Mouse (Mus musculus): Measurements from ENCODE around the gene Gm12117. TPM values are rescaled to one million over a fixed set of nuclear protein-coding genes. Genes with fewer than 3 reads are reported as not detected.

The Gm12117 gene
- not detected in 2 replicates for polyA plus RNA-seq (2015; fragmentation: Nextera tagmentation; extraction: Ambion mirVana)

GRCm38 (mm10) chr11:33276637-33277036 is at the start of gene Gm12117:
TSS of gene Gm12117 (minus strand) at chr11:33276737.
- no peak for ATAC-seq (ENCODE audit: insufficient read depth, low FRiP score)
- no peaks in the 10 kb centered on the region for H3K9me3 ChIP-seq (replicated peaks; ENCODE audit: control insufficient read depth, low read length)
- WGBS: 93% methylated on average over 3 of the region's 3 CpGs
- H3K4me3 ChIP-seq (replicated peaks; ENCODE audit: low read length): no peak within 1 kb of the TSS
- H3K9ac ChIP-seq (ENCODE audit: low read length): no peak within 1 kb of the TSS
- no peak within 1 kb of the TSS for H3K4me2 ChIP-seq (ENCODE audit: low read depth, low read length)
- no peaks in the 10 kb centered on the region for H3K4me1 ChIP-seq (ENCODE audit: control insufficient read depth, insufficient read depth, low read length)
- no peaks in the 10 kb centered on the region for H3K27me3 ChIP-seq (ENCODE audit: control insufficient read depth, insufficient read depth, low read length)
- no peak within 1 kb of the TSS for H3K27ac ChIP-seq (ENCODE audit: low read length)
- H3K36me3 ChIP-seq (ENCODE audit: control insufficient read depth, insufficient read depth, low read length): no peaks in the 10 kb centered on the region

DNA sequence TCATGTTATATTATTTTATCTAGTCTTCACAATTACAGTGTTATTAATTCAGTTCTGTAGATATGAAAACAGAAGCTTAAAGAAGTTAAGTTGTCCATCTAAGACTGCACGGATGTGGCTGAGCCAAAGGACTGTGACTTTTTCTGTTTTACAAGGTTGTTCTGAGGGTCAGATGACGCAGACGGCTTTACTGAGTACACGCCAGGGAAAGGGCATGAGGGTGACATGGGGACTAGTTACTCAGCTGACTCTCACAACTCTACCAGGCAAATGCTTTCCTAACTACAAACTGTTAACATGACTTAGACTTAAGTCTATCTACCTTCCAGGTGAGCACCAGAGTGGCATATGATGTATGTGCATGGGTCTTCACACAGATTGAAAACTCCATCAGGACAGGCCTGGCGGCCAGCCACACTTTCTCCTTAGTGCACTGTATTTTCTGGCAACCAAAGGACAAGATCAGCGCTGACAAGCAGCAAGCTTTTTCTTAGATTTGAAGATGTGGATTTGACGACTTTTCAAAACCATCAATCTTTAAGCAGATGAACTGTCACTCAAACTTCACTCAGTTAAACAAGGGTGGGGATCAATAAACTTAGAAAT is 42.6 kb upstream of the Gm12117 start:
- no peak for ATAC-seq (ENCODE audit: insufficient read depth, low FRiP score)
- Histone ChIP-seq H3K4me2 (ENCODE audit: low read depth, low read length) (no peak overlapping the region), H3K4me3 (replicated peaks; ENCODE audit: low read length) (no peak overlapping the region), H3K9ac (ENCODE audit: low read length) (no peak overlapping the region), H3K9me3 (replicated peaks; ENCODE audit: control insufficient read depth, low read length) (no peaks in the 10 kb centered on the region), H3K27ac (ENCODE audit: low read length) (no peak overlapping the region), H3K27me3 (ENCODE audit: control insufficient read depth, insufficient read depth, low read length) (no peaks in the 10 kb centered on the region), H3K4me1 (ENCODE audit: control insufficient read depth, insufficient read depth, low read length) (no peaks in the 10 kb centered on the region), H3K36me3 (ENCODE audit: control insufficient read depth, insufficient read depth, low read length) (no peaks in the 10 kb centered on the region)
- WGBS: 72% methylated on average over 7 of the region's 7 CpGs

- no peak overlapping the region for H3K27ac ChIP-seq (ENCODE audit: low read length)
- H3K27me3 ChIP-seq (ENCODE audit: control insufficient read depth, insufficient read depth, low read length): no peaks in the 10 kb centered on the region
- H3K9ac ChIP-seq (ENCODE audit: low read length): no peak overlapping the region
- no peaks in the 10 kb centered on the region for H3K4me1 ChIP-seq (ENCODE audit: control insufficient read depth, insufficient read depth, low read length)
- no peaks in the 10 kb centered on the region for H3K9me3 ChIP-seq (replicated peaks; ENCODE audit: control insufficient read depth, low read length)
- H3K36me3 ChIP-seq (ENCODE audit: control insufficient read depth, insufficient read depth, low read length): no peaks in the 10 kb centered on the region
- no peak overlapping the region for H3K4me3 ChIP-seq (replicated peaks; ENCODE audit: low read length)
- no peak overlapping the region for H3K4me2 ChIP-seq (ENCODE audit: low read depth, low read length)
- ATAC-seq (ENCODE audit: insufficient read depth, low FRiP score): no peak
- 51% methylated on average over 4 of the region's 4 CpGs for WGBS
Measured at GRCm38 (mm10) chr11:33309566-33309965, 33.0 kb upstream of the Gm12117 start.

DNA sequence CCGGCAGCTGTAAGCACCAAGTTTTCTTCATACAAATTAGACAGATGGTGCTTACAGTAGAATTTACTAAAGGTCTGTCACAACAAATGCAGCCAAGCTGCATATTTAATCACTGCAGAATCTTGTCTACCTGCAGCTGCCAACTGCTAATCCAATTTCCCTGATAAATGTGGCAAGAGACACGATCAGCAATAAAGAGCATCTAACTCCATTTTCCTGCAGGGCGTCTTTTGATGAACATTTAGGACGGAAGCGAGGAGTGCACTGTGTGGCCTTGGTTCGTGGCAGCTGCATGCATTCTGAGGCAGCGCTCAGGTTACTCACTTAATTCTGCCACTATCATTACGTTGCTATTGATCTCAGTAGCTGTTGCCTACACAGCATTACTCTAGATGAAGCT is 24.3 kb upstream of the Gm12117 start:
- Histone ChIP-seq H3K4me2 (ENCODE audit: low read depth, low read length) (no peak overlapping the region), H3K36me3 (ENCODE audit: control insufficient read depth, insufficient read depth, low read length) (no peaks in the 10 kb centered on the region), H3K4me1 (ENCODE audit: control insufficient read depth, insufficient read depth, low read length) (no peaks in the 10 kb centered on the region), H3K27ac (ENCODE audit: low read length) (no peak overlapping the region), H3K9me3 (replicated peaks; ENCODE audit: control insufficient read depth, low read length) (no peaks in the 10 kb centered on the region), H3K27me3 (ENCODE audit: control insufficient read depth, insufficient read depth, low read length) (no peaks in the 10 kb centered on the region), H3K4me3 (replicated peaks; ENCODE audit: low read length) (no peak overlapping the region), H3K9ac (ENCODE audit: low read length) (no peak overlapping the region)
- ATAC-seq (ENCODE audit: insufficient read depth, low FRiP score): no peak
- 54% methylated on average over 8 of the region's 8 CpGs for WGBS

DNA sequence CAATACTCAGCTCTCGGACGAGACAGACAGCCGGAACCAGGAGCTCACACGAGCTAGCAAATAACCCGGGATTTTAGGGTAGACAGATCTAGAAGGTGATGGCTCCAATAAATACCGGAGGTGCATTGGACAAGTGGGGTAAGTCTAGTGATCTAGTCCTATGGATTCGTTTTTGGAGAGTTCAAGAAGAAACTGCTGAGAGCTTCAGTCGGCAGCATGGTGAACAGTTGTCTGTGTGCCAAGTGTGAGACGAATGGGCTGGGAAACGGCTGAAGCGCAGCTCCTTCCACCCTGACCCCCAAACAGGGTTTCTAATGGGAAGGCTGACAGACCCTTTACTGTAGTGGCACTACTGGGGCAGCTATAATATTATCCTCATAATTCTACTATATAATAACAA is 22.8 kb upstream of the Gm12117 start:
- Histone ChIP-seq H3K4me3 (replicated peaks; ENCODE audit: low read length) (no peak overlapping the region), H3K4me2 (ENCODE audit: low read depth, low read length) (no peak overlapping the region), H3K27me3 (ENCODE audit: control insufficient read depth, insufficient read depth, low read length) (no peaks in the 10 kb centered on the region), H3K36me3 (ENCODE audit: control insufficient read depth, insufficient read depth, low read length) (no peaks in the 10 kb centered on the region), H3K27ac (ENCODE audit: low read length) (no peak overlapping the region), H3K4me1 (ENCODE audit: control insufficient read depth, insufficient read depth, low read length) (no peaks in the 10 kb centered on the region), H3K9me3 (replicated peaks; ENCODE audit: control insufficient read depth, low read length) (no peaks in the 10 kb centered on the region), H3K9ac (ENCODE audit: low read length) (no peak overlapping the region)
- ATAC-seq (ENCODE audit: insufficient read depth, low FRiP score): no peak
- 67% methylated on average over 11 of the region's 11 CpGs for WGBS

GRCm38 (mm10) chr11:33297121-33297520 is 20.6 kb upstream of the Gm12117 start:
- no peak for ATAC-seq (ENCODE audit: insufficient read depth, low FRiP score)
- 60% methylated on average over 8 of the region's 8 CpGs for whole genome bisulfite sequencing
- H3K27me3 ChIP-seq (ENCODE audit: control insufficient read depth, insufficient read depth, low read length): no peaks in the 10 kb centered on the region

GRCm38 (mm10) chr11:33295422-33295821 is 18.9 kb upstream of the Gm12117 start:
- ATAC-seq (ENCODE audit: insufficient read depth, low FRiP score): no peak
- no peak overlapping the region for H3K9ac ChIP-seq (ENCODE audit: low read length)
- no peak overlapping the region for H3K4me3 ChIP-seq (replicated peaks; ENCODE audit: low read length)
- H3K9me3 ChIP-seq (replicated peaks; ENCODE audit: control insufficient read depth, low read length): no peaks in the 10 kb centered on the region
- 32% methylated on average over 3 of the region's 3 CpGs for WGBS
- H3K27ac ChIP-seq (ENCODE audit: low read length): no peak overlapping the region
- no peak overlapping the region for H3K4me2 ChIP-seq (ENCODE audit: low read depth, low read length)
- H3K4me1 ChIP-seq (ENCODE audit: control insufficient read depth, insufficient read depth, low read length): no peaks in the 10 kb centered on the region
- no peaks in the 10 kb centered on the region for H3K27me3 ChIP-seq (ENCODE audit: control insufficient read depth, insufficient read depth, low read length)
- no peaks in the 10 kb centered on the region for H3K36me3 ChIP-seq (ENCODE audit: control insufficient read depth, insufficient read depth, low read length)

More at GRCm38 (mm10) chr11:33297121-33297520, 20.6 kb upstream of the Gm12117 start:
- no peaks in the 10 kb centered on the region for H3K36me3 ChIP-seq (ENCODE audit: control insufficient read depth, insufficient read depth, low read length)
- H3K4me3 ChIP-seq (replicated peaks; ENCODE audit: low read length): no peak overlapping the region
- no peaks in the 10 kb centered on the region for H3K4me1 ChIP-seq (ENCODE audit: control insufficient read depth, insufficient read depth, low read length)
- no peaks in the 10 kb centered on the region for H3K9me3 ChIP-seq (replicated peaks; ENCODE audit: control insufficient read depth, low read length)
- no peak overlapping the region for H3K4me2 ChIP-seq (ENCODE audit: low read depth, low read length)
- no peak overlapping the region for H3K27ac ChIP-seq (ENCODE audit: low read length)
- no peak overlapping the region for H3K9ac ChIP-seq (ENCODE audit: low read length)

DNA sequence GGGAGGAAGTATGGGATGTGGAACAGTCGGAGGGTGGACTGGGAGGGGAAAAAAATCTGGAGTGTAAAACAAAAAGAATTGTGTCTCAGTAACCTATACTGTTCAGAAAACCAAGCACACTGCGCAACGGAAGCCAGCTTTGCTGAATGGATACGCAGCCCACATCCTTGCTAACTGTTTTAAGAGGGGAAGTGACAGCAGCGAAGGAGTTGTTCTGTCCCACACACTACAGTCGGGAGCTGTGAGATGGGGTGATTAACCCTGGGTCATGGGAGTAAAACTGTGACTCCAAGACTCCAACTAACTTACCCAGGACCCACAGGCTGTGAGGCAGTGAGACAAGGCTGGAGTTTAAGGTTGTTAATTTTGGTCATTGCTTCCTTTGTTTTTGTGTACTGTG is 17.5 kb upstream of the Gm12117 start:
- Histone ChIP-seq H3K27ac (ENCODE audit: low read length) (no peak overlapping the region), H3K9ac (ENCODE audit: low read length) (no peak overlapping the region), H3K9me3 (replicated peaks; ENCODE audit: control insufficient read depth, low read length) (no peaks in the 10 kb centered on the region), H3K4me1 (ENCODE audit: control insufficient read depth, insufficient read depth, low read length) (no peaks in the 10 kb centered on the region), H3K4me2 (ENCODE audit: low read depth, low read length) (no peak overlapping the region), H3K4me3 (replicated peaks; ENCODE audit: low read length) (no peak overlapping the region), H3K36me3 (ENCODE audit: control insufficient read depth, insufficient read depth, low read length) (no peaks in the 10 kb centered on the region), H3K27me3 (ENCODE audit: control insufficient read depth, insufficient read depth, low read length) (no peaks in the 10 kb centered on the region)
- ATAC-seq (ENCODE audit: insufficient read depth, low FRiP score): no peak
- WGBS: 56% methylated on average over 6 of the region's 6 CpGs

- WGBS: 83% methylated on average over 2 of the region's 2 CpGs
- no peak overlapping the region for H3K4me3 ChIP-seq (replicated peaks; ENCODE audit: low read length)
- no peak overlapping the region for H3K27ac ChIP-seq (ENCODE audit: low read length)
- no peaks in the 10 kb centered on the region for H3K36me3 ChIP-seq (ENCODE audit: control insufficient read depth, insufficient read depth, low read length)
- H3K27me3 ChIP-seq (ENCODE audit: control insufficient read depth, insufficient read depth, low read length): no peaks in the 10 kb centered on the region
- no peaks in the 10 kb centered on the region for H3K4me1 ChIP-seq (ENCODE audit: control insufficient read depth, insufficient read depth, low read length)
- no peak overlapping the region for H3K9ac ChIP-seq (ENCODE audit: low read length)
- ATAC-seq (ENCODE audit: insufficient read depth, low FRiP score): no peak
- H3K4me2 ChIP-seq (ENCODE audit: low read depth, low read length): no peak overlapping the region
- no peaks in the 10 kb centered on the region for H3K9me3 ChIP-seq (replicated peaks; ENCODE audit: control insufficient read depth, low read length)
Measured at GRCm38 (mm10) chr11:33278571-33278970, 2.0 kb upstream of the Gm12117 start.
